Mouse (Mus musculus) neural tube, embryonic 11.5 days (tissue): Measurements from ENCODE around the gene Hs3st2. TPM values are rescaled to one million over a fixed set of nuclear protein-coding genes. Genes with fewer than 3 reads are reported as not detected.

Experiments
- ATAC-seq: fragments of 200-750 bp; cut with Nextera tagmentation; 2 replicates; pipeline ENCODE4 v1.8.0; 2017; ENCODE audit warnings: moderate number of reproducible peaks, mild to moderate bottlenecking, moderate TSS enrichment, moderate library complexity; ENCODE audit not compliant: insufficient read depth, low FRiP score, low TSS enrichment
- DNase-seq: peaks from one replicate; pipeline ENCODE4 v3.0.0-alpha.2; 2015; ENCODE audit warnings: low spot score
- H3K27ac ChIP-seq: fragments of 300-500 bp; sonication (generic); 2 replicates; pipeline ENCODE4 v1.5.1; 2014; ENCODE audit warnings: low read depth, mild to moderate bottlenecking, low read length
- H3K27me3 ChIP-seq: fragments of 300-500 bp; sonication (generic); 2 replicates; pipeline ENCODE4 v1.6.1; 2014; ENCODE audit warnings: mild to moderate bottlenecking, low read length, mixed read lengths; ENCODE audit not compliant: control insufficient read depth, insufficient read depth
- H3K36me3 ChIP-seq: fragments of 300-500 bp; sonication (generic); 2 replicates; pipeline ENCODE4 v1.6.1; 2014; ENCODE audit warnings: mild to moderate bottlenecking, low read length, moderate library complexity, mixed read lengths; ENCODE audit not compliant: control insufficient read depth, insufficient read depth
- H3K4me1 ChIP-seq: fragments of 300-500 bp; sonication (generic); 2 replicates; pipeline ENCODE4 v1.6.1; 2014; ENCODE audit warnings: low read length, mixed read lengths; ENCODE audit not compliant: control insufficient read depth, insufficient read depth
- H3K4me2 ChIP-seq: fragments of 300-500 bp; sonication (generic); 2 replicates; pipeline ENCODE4 v1.6.1; 2014; ENCODE audit warnings: low read depth, mild to moderate bottlenecking, moderate library complexity
- H3K4me3 ChIP-seq: fragments of 300-500 bp; sonication (generic); 2 replicates; pipeline ENCODE4 v1.5.1; 2014; ENCODE audit warnings: low read depth, low read length
- H3K9ac ChIP-seq: fragments of 300-500 bp; sonication (generic); 2 replicates; pipeline ENCODE4 v1.6.1; 2014; ENCODE audit warnings: mild to moderate bottlenecking, low read length
- H3K9me3 ChIP-seq: fragments of 300-500 bp; sonication (generic); 2 replicates; pipeline ENCODE4 v1.6.1; 2016; ENCODE audit warnings: low read length; ENCODE audit not compliant: control insufficient read depth
- WGBS: fragments of 180-500 bp; shearing (Covaris S2); extraction: QIAGEN DNeasy Blood & Tissue Kit; methylation state at CpG from one replicate; pipeline ENCODE4 v1.1.7; 2014; 5-methylcytosine and 5-hydroxymethylcytosine counted together
- polyA plus RNA-seq: library from polyadenylated mRNA; unstranded; fragments of >200 nt; fragmentation: Nextera tagmentation; extraction: Ambion mirVana; gene quantifications from 2 replicates; pipeline ENCODE4 v1.2.1, GENCODE M21; 2014

Hs3st2 gene
- polyA plus RNA-seq, 1 experiment from 2014 or later: 1.7 TPM

GRCm38 (mm10) chr7:121446281-121446680 lies 54.6 kb downstream of the Hs3st2 start:
- no peak overlapping the region for H3K4me2 ChIP-seq
- DNase-seq: no peak
- no peak for ATAC-seq
- H3K27ac ChIP-seq: no peak overlapping the region
- no peak overlapping the region for H3K4me3 ChIP-seq
- no peak overlapping the region for H3K9ac ChIP-seq
- WGBS: 93% methylated on average over 4 of the region's 4 CpGs
- H3K4me1 ChIP-seq: no peaks in the 10 kb centered on the region
- H3K36me3 ChIP-seq: no peaks in the 10 kb centered on the region
- H3K27me3 ChIP-seq: no peaks in the 10 kb centered on the region
- no peaks in the 10 kb centered on the region for H3K9me3 ChIP-seq

GRCm38 (mm10) chr7:121450951-121451843 lies 59.5 kb downstream of the Hs3st2 start:
- no peaks in the 10 kb centered on the region for H3K4me1 ChIP-seq
- H3K27ac ChIP-seq: no peak overlapping the region
- no peak overlapping the region for H3K9ac ChIP-seq
- DNase-seq: no peak
- H3K27me3 ChIP-seq: no peaks in the 10 kb centered on the region
- H3K9me3 ChIP-seq: no peaks in the 10 kb centered on the region
- no peak overlapping the region for H3K4me3 ChIP-seq
- H3K36me3 ChIP-seq: no peaks in the 10 kb centered on the region
- no peak for ATAC-seq
- H3K4me2 ChIP-seq: no peak overlapping the region
- 71% methylated on average over 13 of the region's 13 CpGs for whole genome bisulfite sequencing

- Histone ChIP-seq H3K36me3 (no peaks in the 10 kb centered on the region), H3K27me3 (no peaks in the 10 kb centered on the region), H3K4me2 (no peak overlapping the region), H3K27ac (no peak overlapping the region), H3K9ac (no peak overlapping the region), H3K4me3 (no peak overlapping the region), H3K9me3 (no peaks in the 10 kb centered on the region), H3K4me1 (no peaks in the 10 kb centered on the region)
- ATAC-seq: no peak
- DNase-seq: no peak
- WGBS: 84% methylated on average over 1 of the region's 1 CpGs
These were observed 65.1 kb downstream of the Hs3st2 start for GRCm38 (mm10) chr7:121456716-121457115.

- whole genome bisulfite sequencing: 54% methylated on average over 3 of the region's 3 CpGs
- no peaks in the 10 kb centered on the region for H3K36me3 ChIP-seq
- H3K27ac ChIP-seq: no peak overlapping the region
- no peak overlapping the region for H3K4me2 ChIP-seq
- no peak overlapping the region for H3K9ac ChIP-seq
- DNase-seq (no peak), ATAC-seq (no peak)
- no peaks in the 10 kb centered on the region for H3K4me1 ChIP-seq
- no peaks in the 10 kb centered on the region for H3K27me3 ChIP-seq
- H3K9me3 ChIP-seq: no peaks in the 10 kb centered on the region
- H3K4me3 ChIP-seq: no peak overlapping the region
These were observed 66.4 kb downstream of the Hs3st2 start for GRCm38 (mm10) chr7:121458075-121458474.

- DNase-seq (no peak), ATAC-seq (no peak)
- Histone ChIP-seq H3K9ac (no peak overlapping the region), H3K27me3 (no peaks in the 10 kb centered on the region), H3K9me3 (no peaks in the 10 kb centered on the region), H3K27ac (no peak overlapping the region), H3K4me2 (no peak overlapping the region), H3K4me1 (no peaks in the 10 kb centered on the region), H3K36me3 (no peaks in the 10 kb centered on the region), H3K4me3 (no peak overlapping the region)
- 87% methylated on average over 6 of the region's 6 CpGs for WGBS
These were observed 69.0 kb downstream of the Hs3st2 start for GRCm38 (mm10) chr7:121460626-121461025.

GRCm38 (mm10) chr7:121464441-121464840 lies 72.8 kb downstream of the Hs3st2 start:
- Histone ChIP-seq H3K4me2 (no peak overlapping the region), H3K27ac (no peak overlapping the region), H3K4me3 (no peak overlapping the region), H3K27me3 (no peaks in the 10 kb centered on the region), H3K4me1 (no peaks in the 10 kb centered on the region), H3K9ac (no peak overlapping the region), H3K36me3 (no peaks in the 10 kb centered on the region), H3K9me3 (no peaks in the 10 kb centered on the region)
- WGBS: 89% methylated on average over 5 of the region's 5 CpGs
- ATAC-seq (no peak), DNase-seq (no peak)

- no peak overlapping the region for H3K9ac ChIP-seq
- no peak overlapping the region for H3K4me3 ChIP-seq
- H3K4me1 ChIP-seq: no peaks in the 10 kb centered on the region
- no peaks in the 10 kb centered on the region for H3K9me3 ChIP-seq
- no peak for ATAC-seq
- 92% methylated on average over 1 of the region's 1 CpGs for WGBS
- DNase-seq: no peak
- no peaks in the 10 kb centered on the region for H3K27me3 ChIP-seq
- H3K4me2 ChIP-seq: no peak overlapping the region
- H3K36me3 ChIP-seq: no peaks in the 10 kb centered on the region
- no peak overlapping the region for H3K27ac ChIP-seq
These were observed 73.5 kb downstream of the Hs3st2 start for GRCm38 (mm10) chr7:121465111-121465510.

GRCm38 (mm10) chr7:121466331-121466730 lies 74.7 kb downstream of the Hs3st2 start:
- H3K4me2 ChIP-seq: no peak overlapping the region
- H3K27ac ChIP-seq: no peak overlapping the region
- H3K9me3 ChIP-seq: no peaks in the 10 kb centered on the region
- DNase-seq: no peak
- no peak overlapping the region for H3K9ac ChIP-seq
- no peaks in the 10 kb centered on the region for H3K36me3 ChIP-seq
- no peak for ATAC-seq
- WGBS: 67% methylated on average over 5 of the region's 5 CpGs
- no peak overlapping the region for H3K4me3 ChIP-seq
- no peaks in the 10 kb centered on the region for H3K4me1 ChIP-seq
- no peaks in the 10 kb centered on the region for H3K27me3 ChIP-seq

- DNase-seq: no peak
- no peak for ATAC-seq
- no peaks in the 10 kb centered on the region for H3K9me3 ChIP-seq
- WGBS: 82% methylated on average over 3 of the region's 3 CpGs
- H3K4me3 ChIP-seq: no peak overlapping the region
- H3K27me3 ChIP-seq: no peaks in the 10 kb centered on the region
- H3K27ac ChIP-seq: no peak overlapping the region
- no peaks in the 10 kb centered on the region for H3K4me1 ChIP-seq
- H3K9ac ChIP-seq: no peak overlapping the region
- no peak overlapping the region for H3K4me2 ChIP-seq
- no peaks in the 10 kb centered on the region for H3K36me3 ChIP-seq
These were observed 77.8 kb downstream of the Hs3st2 start for GRCm38 (mm10) chr7:121469435-121469834.
